Mouse (Mus musculus) MEL (cell line): Measurements from ENCODE around the gene Necap2. TPM values are rescaled to one million over a fixed set of nuclear protein-coding genes. Genes with fewer than 3 reads are reported as not detected.

Source experiments
- DNase-seq: peaks from one replicate; pipeline ENCODE4 v3.0.0; 2011; ENCODE audit warnings: low read depth, low spot score
- H3K27ac ChIP-seq: 2 replicates; pipeline ENCODE4 v1.5.1; 2012; ENCODE audit warnings: low read depth, mild to moderate bottlenecking, control low read depth, low read length, moderate library complexity; ENCODE audit not compliant: control insufficient read depth
- H3K27me3 ChIP-seq, 2 experiments: fragments of 150-350 bp in 1 of 2; sonication (generic) in 1 of 2; 2 replicates each; pipeline ENCODE4 v1.6.1; 2012; ENCODE audit warnings: low read length in 2 of 2, mild to moderate bottlenecking in 2 of 2, improper control_type of control experiment in 1 of 2, moderate library complexity in 1 of 2; ENCODE audit not compliant: insufficient read depth in 2 of 2, control insufficient read depth in 1 of 2
- H3K36me3 ChIP-seq, 2 experiments: 2 replicates each; pipeline ENCODE4 v1.6.1; 2012 to 2014; ENCODE audit warnings: low read length in 2 of 2, improper control_type of control experiment in 1 of 2, inconsistent platforms in 1 of 2, mild to moderate bottlenecking in 1 of 2; ENCODE audit not compliant: insufficient read depth in 2 of 2, control insufficient read depth in 1 of 2
- H3K4me1 ChIP-seq, 2 experiments: fragments of 150-350 bp in 1 of 2; sonication (generic) in 1 of 2; 2 replicates each; pipeline ENCODE4 v1.6.1; 2012; ENCODE audit warnings: low read length in 2 of 2, improper control_type of control experiment in 1 of 2, mild to moderate bottlenecking in 1 of 2; ENCODE audit not compliant: insufficient read depth in 2 of 2, control insufficient read depth in 1 of 2
- H3K4me3 ChIP-seq, 2 experiments: fragments of 150-350 bp in 1 of 2; sonication (generic) in 1 of 2; 2 replicates each; pipeline ENCODE4 v1.5.1; 2012; ENCODE audit warnings: low read depth in 2 of 2, low read length in 2 of 2, mild to moderate bottlenecking in 2 of 2, moderate library complexity in 2 of 2, control low read depth in 1 of 2, improper control_type of control experiment in 1 of 2; ENCODE audit not compliant: control insufficient read depth in 1 of 2, insufficient read depth in 1 of 2
- H3K79me2 ChIP-seq: 2 replicates; pipeline ENCODE4 v1.6.1; 2012; ENCODE audit warnings: mild to moderate bottlenecking, low read length, moderate library complexity; ENCODE audit not compliant: control insufficient read depth, poor library complexity, insufficient read depth
- H3K9ac ChIP-seq: 2 replicates; pipeline ENCODE4 v1.6.1; 2012; ENCODE audit warnings: low read depth, mild to moderate bottlenecking, control low read depth, low read length, moderate library complexity; ENCODE audit not compliant: control insufficient read depth, poor library complexity, severe bottlenecking
- H3K9me3 ChIP-seq: fragments of 150-350 bp; sonication (generic); replicated peaks from 2 replicates; pipeline ENCODE4 v1.6.1; 2012; ENCODE audit warnings: mild to moderate bottlenecking, low read length, improper control_type of control experiment, moderate library complexity; ENCODE audit not compliant: insufficient read depth
- BHLHE40 ChIP-seq: IDR thresholded peaks from 2 replicates; pipeline ENCODE4 v1.6.1; 2012; ENCODE audit warnings: low read depth, mild to moderate bottlenecking, inconsistent platforms, low read length, improper control_type of control experiment, borderline replicate concordance
- CHD1 ChIP-seq: IDR thresholded peaks from 2 replicates; pipeline ENCODE4 v1.6.1; 2012; ENCODE audit warnings: low read depth, mild to moderate bottlenecking, inconsistent platforms, low read length, improper control_type of control experiment
- E2F4 ChIP-seq: IDR thresholded peaks from 2 replicates; pipeline ENCODE4 v1.6.1; 2011; ENCODE audit warnings: low read depth, low read length, improper control_type of control experiment, borderline replicate concordance
- EP300 ChIP-seq, 2 experiments: IDR thresholded peaks; 2 replicates each; pipeline ENCODE4 v1.6.1; 2011; ENCODE audit warnings: improper control_type of control experiment in 2 of 2, low read length in 2 of 2, low read depth in 1 of 2, mild to moderate bottlenecking in 1 of 2
- ETS1 ChIP-seq: IDR thresholded peaks from 2 replicates; pipeline ENCODE4 v1.6.1; 2012; ENCODE audit warnings: low read depth, mild to moderate bottlenecking, inconsistent platforms, low read length, improper control_type of control experiment, moderate library complexity
- GATA1 ChIP-seq: IDR thresholded peaks from 2 replicates; pipeline ENCODE4 v1.6.1; 2011; ENCODE audit warnings: low read depth, low read length, improper control_type of control experiment
- HCFC1 ChIP-seq: IDR thresholded peaks from 2 replicates; pipeline ENCODE4 v1.6.1; 2012; ENCODE audit warnings: low read depth, mild to moderate bottlenecking, inconsistent platforms, low read length, improper control_type of control experiment, moderate library complexity
- MAFK ChIP-seq: IDR thresholded peaks from 2 replicates; pipeline ENCODE4 v1.6.1; 2011; ENCODE audit warnings: low read depth, mild to moderate bottlenecking, low read length, improper control_type of control experiment, borderline replicate concordance
- MAX ChIP-seq: IDR thresholded peaks from 2 replicates; pipeline ENCODE4 v1.6.1; 2011; ENCODE audit warnings: low read length, improper control_type of control experiment
- MAZ ChIP-seq: IDR thresholded peaks from 2 replicates; pipeline ENCODE4 v1.6.1; 2012; ENCODE audit warnings: low read depth, mild to moderate bottlenecking, inconsistent platforms, low read length, improper control_type of control experiment
- MEF2A ChIP-seq: IDR thresholded peaks from 2 replicates; pipeline ENCODE4 v1.6.1; 2014; ENCODE audit warnings: low read depth, mild to moderate bottlenecking, inconsistent platforms, low read length, improper control_type of control experiment; ENCODE audit not compliant: poor library complexity, insufficient replicate concordance, severe bottlenecking; ENCODE audit errors: extremely low read depth
- MYC ChIP-seq: IDR thresholded peaks from 2 replicates; pipeline ENCODE4 v1.6.1; 2011; ENCODE audit warnings: low read depth, mild to moderate bottlenecking, low read length, improper control_type of control experiment, moderate library complexity
- NRF1 ChIP-seq: IDR thresholded peaks from 2 replicates; pipeline ENCODE4 v1.6.1; 2014; ENCODE audit warnings: low read depth, mild to moderate bottlenecking, inconsistent platforms, low read length, improper control_type of control experiment, moderate library complexity; ENCODE audit not compliant: poor library complexity, insufficient read depth, severe bottlenecking
- POLR2A ChIP-seq, 2 experiments: IDR thresholded peaks; 2 replicates each; pipeline ENCODE4 v1.6.1; 2011 to 2012; ENCODE audit warnings: low read length in 2 of 2, mild to moderate bottlenecking in 2 of 2, control low read depth in 1 of 2, improper control_type of control experiment in 1 of 2, low read depth in 1 of 2, moderate library complexity in 1 of 2; ENCODE audit not compliant: control insufficient read depth in 1 of 2, insufficient read depth in 1 of 2, poor library complexity in 1 of 2
- POLR2AphosphoS2 ChIP-seq: IDR thresholded peaks from 2 replicates; pipeline ENCODE4 v1.6.1; 2011; ENCODE audit warnings: low read length, improper control_type of control experiment
- POLR2AphosphoS5 ChIP-seq: IDR thresholded peaks from 2 replicates; pipeline ENCODE4 v1.6.1; 2012; ENCODE audit warnings: low read depth, borderline replicate concordance, mild to moderate bottlenecking, inconsistent platforms, low read length, moderate library complexity, mixed read lengths
- RCOR1 ChIP-seq: IDR thresholded peaks from 2 replicates; pipeline ENCODE4 v1.6.1; 2012; ENCODE audit warnings: low read depth, mild to moderate bottlenecking, inconsistent platforms, low read length, improper control_type of control experiment
- SIN3A ChIP-seq: IDR thresholded peaks from 2 replicates; pipeline ENCODE4 v1.6.1; 2012; ENCODE audit warnings: low read length, improper control_type of control experiment, inconsistent platforms
- SMC3 ChIP-seq: IDR thresholded peaks from 2 replicates; pipeline ENCODE4 v1.6.1; 2011; ENCODE audit warnings: low read depth, low read length, improper control_type of control experiment
- TCF12 ChIP-seq: IDR thresholded peaks from 2 replicates; pipeline ENCODE4 v1.6.1; 2014; ENCODE audit warnings: low read depth, mild to moderate bottlenecking, inconsistent platforms, low read length, improper control_type of control experiment, moderate library complexity
- ZC3H11A ChIP-seq: IDR thresholded peaks from 2 replicates; pipeline ENCODE4 v1.6.1; 2012; ENCODE audit warnings: low read depth, mild to moderate bottlenecking, inconsistent platforms, low read length, improper control_type of control experiment
- ZMIZ1 ChIP-seq: IDR thresholded peaks from 2 replicates; pipeline ENCODE4 v1.6.1; 2012; ENCODE audit warnings: low read depth, mild to moderate bottlenecking, inconsistent platforms, low read length, improper control_type of control experiment, moderate library complexity
- polyA plus RNA-seq, 2 experiments: library from polyadenylated mRNA; stranded (reverse) in 1 of 2; unstranded in 1 of 2; fragments of >175 nt in 1 of 2; fragments of >200 nt in 1 of 2; gene quantifications; 2 replicates each; pipeline versions ENCODE4 v1.2.1 to v1.2.4; 2012; ENCODE audit warnings: low replicate concordance in 2 of 2, low read depth in 1 of 2; ENCODE audit not compliant: insufficient read length in 2 of 2, insufficient read depth in 1 of 2, missing spikeins in 1 of 2
- total RNA-seq: library from RNA; depleted of rRNA; stranded (reverse); fragments of 300-350 nt; gene quantifications from 2 replicates; pipeline ENCODE4 v1.2.3, GENCODE M21; 2012

The Necap2 gene
- total and polyA plus RNA-seq, 3 experiments: 57.4 to 75.6 TPM; not detected in 1

- no peaks in the 10 kb centered on the region for H3K4me1 ChIP-seq
- H3K9me3 ChIP-seq: no peaks in the 10 kb centered on the region
- DNase-seq: no peak
- no peaks in the 10 kb centered on the region for H3K27me3 ChIP-seq
- H3K9ac ChIP-seq: no peak overlapping the region
- no peaks in the 10 kb centered on the region for H3K79me2 ChIP-seq
- no peak overlapping the region for H3K27ac ChIP-seq
- no peaks in the 10 kb centered on the region for H3K36me3 ChIP-seq
- TF ChIP-seq HCFC1: no peak
- TF ChIP-seq POLR2AphosphoS2: no peak
- no peak for TF ChIP-seq SIN3A
- TF ChIP-seq MEF2A: no peak
- TF ChIP-seq MAFK: no peak
- TF ChIP-seq SMC3: no peak
- TF ChIP-seq POLR2A (IDR thresholded peaks at IDR 0.05; ENCODE audit: control insufficient read depth in 1 of 2, insufficient read depth in 1 of 2, low read depth in 1 of 2, low read length in 2 of 2, poor library complexity in 1 of 2): no peak
- no peak for TF ChIP-seq E2F4
- no peak for TF ChIP-seq RCOR1
- TF ChIP-seq ETS1: no peak
- no peak for TF ChIP-seq EP300 (IDR thresholded peaks at IDR 0.05; ENCODE audit: low read depth in 1 of 2, low read length in 2 of 2)
- no peak for TF ChIP-seq TCF12
- no peak for TF ChIP-seq NRF1
- no peak for TF ChIP-seq ZC3H11A
- TF ChIP-seq POLR2AphosphoS5: no peak
- H3K4me3 ChIP-seq: no peak overlapping the region
These were observed 57.1 kb downstream of the Necap2 start for GRCm38 (mm10) chr4:141020811-141021613.

- Histone ChIP-seq H3K27me3 (no peaks in the 10 kb centered on the region), H3K27ac (no peak overlapping the region), H3K36me3 (no peaks in the 10 kb centered on the region), H3K9ac (no peak overlapping the region), H3K4me3 (no peak overlapping the region), H3K9me3 (no peaks in the 10 kb centered on the region), H3K4me1 (no peaks in the 10 kb centered on the region), H3K79me2 (no peaks in the 10 kb centered on the region)
- no peak for DNase-seq
- TF ChIP-seq BHLHE40 (no peak), ETS1 (no peak), POLR2AphosphoS5 (no peak), CHD1 (no peak), POLR2A (IDR thresholded peaks at IDR 0.05; ENCODE audit: control insufficient read depth in 1 of 2, insufficient read depth in 1 of 2, low read depth in 1 of 2, low read length in 2 of 2, poor library complexity in 1 of 2) (no peak), MAZ (no peak), POLR2AphosphoS2 (no peak), MYC (no peak), ZMIZ1 (no peak), MAX (no peak), GATA1 (no peak), RCOR1 (no peak), E2F4 (no peak)
These were observed 57.9 kb downstream of the Necap2 start for GRCm38 (mm10) chr4:141020220-141020619.
